Mouse (Mus musculus): ENCODE results near the gene Col15a1.

Col15a1 gene

DNA sequence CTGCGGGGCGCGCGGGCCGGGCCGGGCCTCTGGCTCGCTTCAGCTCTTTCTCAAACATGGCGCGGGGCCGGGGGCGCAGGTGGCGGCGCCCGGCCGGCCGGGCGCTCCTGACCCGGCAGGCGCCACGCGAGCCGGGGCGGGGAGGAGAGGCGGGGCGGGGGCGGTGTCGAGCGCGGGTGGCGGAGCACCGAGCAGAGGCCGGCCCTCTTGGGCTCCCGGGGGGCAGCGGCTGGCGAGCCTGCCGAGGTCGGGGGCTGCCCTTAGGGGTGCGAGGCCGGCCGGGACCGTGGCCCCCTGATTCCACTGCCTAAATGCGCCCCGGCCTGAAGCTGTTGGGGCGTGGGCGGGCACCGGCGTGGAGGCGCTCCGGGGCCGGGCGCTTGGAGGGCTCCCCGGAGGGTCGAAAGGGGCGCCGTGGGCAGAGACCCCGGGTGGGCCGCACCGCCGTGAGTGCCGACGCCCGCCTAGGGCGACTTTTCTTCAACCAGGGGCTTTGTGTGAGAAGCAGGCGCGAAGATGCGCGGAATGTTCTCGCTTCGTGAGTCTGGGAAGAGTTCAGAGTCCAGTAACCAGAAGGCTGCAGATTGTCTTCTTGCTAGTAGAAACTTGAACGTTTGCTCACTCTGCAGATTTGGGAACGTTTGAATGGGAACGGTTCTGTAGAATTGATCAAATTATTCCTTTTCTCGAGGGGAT lies 145.6 kb downstream of the Col15a1 start:
- peak; percentile 88 for DNase-seq

DNA sequence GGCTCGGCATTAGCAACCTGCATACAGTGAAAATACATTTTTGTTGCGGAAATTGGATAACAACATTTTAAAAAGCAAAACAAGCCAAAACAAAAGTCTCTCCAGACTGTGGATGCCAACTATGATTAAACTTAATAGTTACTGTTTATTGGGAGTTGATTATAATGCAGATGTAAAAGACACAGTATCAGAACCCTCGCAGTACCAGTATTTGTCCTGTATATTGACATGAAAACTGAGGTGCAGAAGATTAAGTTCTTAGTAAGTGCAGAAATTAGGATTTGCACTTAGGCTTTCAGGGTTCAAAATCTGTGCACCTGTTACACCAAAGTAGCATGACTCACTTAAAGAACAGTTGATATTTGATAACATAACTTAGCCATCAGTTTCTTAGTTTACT lies 146.3 kb downstream of the Col15a1 start:
- DNase-seq = no peak

DNA sequence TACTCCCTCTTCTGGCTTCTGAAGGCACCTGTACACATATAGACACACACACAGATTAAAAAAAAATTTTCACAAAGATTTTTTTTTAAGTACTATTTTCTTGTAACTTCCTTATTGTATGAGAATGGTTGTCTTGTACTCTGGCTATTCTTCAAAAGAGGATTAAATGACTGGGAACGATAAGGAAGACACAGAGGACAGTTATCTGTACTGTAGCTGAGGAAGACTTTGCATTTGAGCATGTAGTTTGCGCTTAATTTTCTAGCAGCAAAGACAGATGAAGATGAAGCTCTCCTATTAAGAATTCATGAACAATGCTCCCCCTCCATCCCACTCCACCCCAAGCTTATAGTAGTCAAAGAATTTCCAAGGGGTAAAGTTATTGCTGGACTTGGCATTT lies 154.7 kb downstream of the Col15a1 start:
- DNase-seq = no peak

Measured in embryo, embryonic 11 days (tissue).